Comparison of ENCODE assay signal across 9 mouse cellular contexts in the genomic region with DNA sequence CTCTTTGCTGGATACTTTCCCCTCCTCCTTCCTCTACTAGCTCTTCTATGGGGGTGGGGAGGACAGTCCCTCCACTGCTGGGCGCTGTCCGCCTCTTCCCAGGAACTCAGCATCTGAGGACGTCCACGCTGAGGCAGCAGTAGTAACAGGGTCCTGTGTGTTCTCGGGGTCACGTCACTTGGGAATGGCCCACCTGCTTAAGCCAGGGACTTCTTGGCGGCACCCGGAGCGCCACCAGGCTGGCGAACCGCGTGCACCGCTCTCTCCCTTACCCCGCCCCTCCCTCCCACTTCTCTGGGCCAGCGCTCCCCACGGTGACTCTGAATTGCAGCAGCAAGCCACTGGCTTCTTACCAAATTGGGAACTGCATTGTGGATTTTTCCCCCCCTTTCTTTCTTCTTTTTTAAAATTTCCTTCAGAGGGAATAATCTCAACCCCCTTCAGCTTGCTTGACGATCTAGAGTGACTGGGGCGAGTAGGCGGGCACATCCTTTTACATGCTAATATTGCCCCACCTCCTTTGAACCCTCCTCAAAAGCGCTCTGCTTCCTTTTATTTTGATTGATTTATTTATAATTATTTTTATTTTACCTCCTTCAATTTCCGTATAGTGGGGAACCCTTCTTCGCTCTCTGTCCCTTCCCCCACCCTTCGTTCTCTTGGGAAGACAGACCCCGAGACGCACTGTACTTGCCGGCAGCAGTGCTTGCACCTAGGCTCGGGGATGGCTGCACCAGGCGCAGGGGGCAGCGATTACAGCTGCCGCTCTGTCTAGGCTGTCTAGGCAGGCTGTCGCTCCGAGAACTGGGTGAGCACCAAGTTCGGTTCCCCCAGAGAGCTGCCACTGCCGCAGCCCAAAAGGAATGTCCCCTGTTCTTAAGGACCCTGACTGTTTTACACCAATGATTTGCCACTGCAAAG.
DNase-seq lines count a peak whose midpoint lies in the region; ATAC-seq lines count a peak whose summit lies in the region.
"Had no signal": no experiment of that assay in that cellular context is flagged by ENCODE, and none has a peak within 500 bp of the region (broad histone marks: within the 10 kb centered on the region; RNA-seq: fewer than 3 reads in every experiment).

No protein-coding gene starts in this region.

- H3K27ac ChIP-seq in heart, embryonic 15.5 days: no peak overlapping the region
- no peak overlapping the region for H3K27ac ChIP-seq in midbrain, embryonic 12.5 days (replicated peaks)

- DNase-seq in heart, postnatal 10 days: no peak
- peak; percentile 48 for DNase-seq in cerebellum, adult 8-10 months
- DNase-seq in forelimb bud, embryonic 11.5 days (ENCODE audit: low read depth, low spot score): peak; percentile 24
- peak; percentile 53 to 64 for DNase-seq in layer of hippocampus, postnatal 14 days (ENCODE audit: low spot score in 2 of 2)
- DNase-seq in B cell, adult 2 months: no peak
- DNase-seq in spleen, postnatal 36 days (ENCODE audit: low spot score in 2 of 2): no peak

- H3K4me2 ChIP-seq in heart, embryonic 15.5 days: peak overlapping the region; percentile 76
- H3K4me2 ChIP-seq in midbrain, embryonic 12.5 days (replicated peaks): peak overlapping the region; percentile 73

- peaks cover 7% of the 10 kb centered on the region for H3K4me1 ChIP-seq in heart, embryonic 15.5 days (replicated peaks)
- peaks cover 9% of the 10 kb centered on the region; the same call in 1 of the 2 replicates for H3K4me1 ChIP-seq in midbrain, embryonic 12.5 days

- under 1% methylated on average over 34 of the region's 34 CpGs for WGBS in heart, embryonic 15.5 days
- WGBS in midbrain, embryonic 12.5 days: under 1% methylated on average over 33 of the region's 34 CpGs

- peak overlapping the region; percentile 40 for H3K4me3 ChIP-seq in heart, embryonic 15.5 days
- peak overlapping the region; percentile 49 for H3K4me3 ChIP-seq in midbrain, embryonic 12.5 days

- peaks cover 14% of the 10 kb centered on the region for H3K27me3 ChIP-seq in heart, embryonic 15.5 days
- H3K27me3 ChIP-seq in midbrain, embryonic 12.5 days: peaks cover 12% of the 10 kb centered on the region

- H3K36me3 ChIP-seq in heart, embryonic 15.5 days: no peaks in the 10 kb centered on the region
- no peaks in the 10 kb centered on the region for H3K36me3 ChIP-seq in midbrain, embryonic 12.5 days
- H3K36me3 ChIP-seq: G1E had no signal

- H3K9me3 ChIP-seq in heart, embryonic 15.5 days (replicated peaks): no peaks in the 10 kb centered on the region
- no peaks in the 10 kb centered on the region for H3K9me3 ChIP-seq in midbrain, embryonic 12.5 days
- H3K9me3 ChIP-seq: G1E had no signal

- no peak for ATAC-seq in heart, embryonic 15.5 days (replicated peaks; ENCODE audit: insufficient number of reproducible peaks, insufficient read depth, low FRiP score, low read depth)
- peak; percentile 92 for ATAC-seq in midbrain, embryonic 12.5 days (ENCODE audit: low FRiP score, low read depth)

- intact Hi-C loops in heart, postnatal 10 days (cut with DNase I): no loop called here

- no peak overlapping the region for H3K9ac ChIP-seq in heart, embryonic 15.5 days
- H3K9ac ChIP-seq in midbrain, embryonic 12.5 days (replicated peaks): peak overlapping the region; percentile 54

Comparison
In these comparisons a context has a peak if more than half of its experiments do, and no peak if none do; other contexts are left out.
1. DNase-seq: peak in cerebellum, adult 8-10 months (single experiment), forelimb bud, embryonic 11.5 days (single experiment) and layer of hippocampus, postnatal 14 days (2 of 2); none in heart, postnatal 10 days (0 of 2), B cell, adult 2 months (0 of 2) and spleen, postnatal 36 days (0 of 2).